Mouse (Mus musculus) neural tube, embryonic 11.5 days (tissue): ENCODE results near the gene Nyap2. TPM values are rescaled to one million over a fixed set of nuclear protein-coding genes. Genes with fewer than 3 reads are reported as not detected.

ENCODE experiments used
- ATAC-seq: fragments of 200-750 bp; cut with Nextera tagmentation; 2 replicates; pipeline ENCODE4 v1.8.0; 2017; ENCODE audit warnings: moderate number of reproducible peaks, mild to moderate bottlenecking, moderate TSS enrichment, moderate library complexity; ENCODE audit not compliant: insufficient read depth, low FRiP score, low TSS enrichment
- DNase-seq: peaks from one replicate; pipeline ENCODE4 v3.0.0-alpha.2; 2015; ENCODE audit warnings: low spot score
- H3K27ac ChIP-seq: fragments of 300-500 bp; sonication (generic); 2 replicates; pipeline ENCODE4 v1.5.1; 2014; ENCODE audit warnings: low read depth, mild to moderate bottlenecking, low read length
- H3K27me3 ChIP-seq: fragments of 300-500 bp; sonication (generic); 2 replicates; pipeline ENCODE4 v1.6.1; 2014; ENCODE audit warnings: mild to moderate bottlenecking, low read length, mixed read lengths; ENCODE audit not compliant: control insufficient read depth, insufficient read depth
- H3K36me3 ChIP-seq: fragments of 300-500 bp; sonication (generic); 2 replicates; pipeline ENCODE4 v1.6.1; 2014; ENCODE audit warnings: mild to moderate bottlenecking, low read length, moderate library complexity, mixed read lengths; ENCODE audit not compliant: control insufficient read depth, insufficient read depth
- H3K4me1 ChIP-seq: fragments of 300-500 bp; sonication (generic); 2 replicates; pipeline ENCODE4 v1.6.1; 2014; ENCODE audit warnings: low read length, mixed read lengths; ENCODE audit not compliant: control insufficient read depth, insufficient read depth
- H3K4me2 ChIP-seq: fragments of 300-500 bp; sonication (generic); 2 replicates; pipeline ENCODE4 v1.6.1; 2014; ENCODE audit warnings: low read depth, mild to moderate bottlenecking, moderate library complexity
- H3K4me3 ChIP-seq: fragments of 300-500 bp; sonication (generic); 2 replicates; pipeline ENCODE4 v1.5.1; 2014; ENCODE audit warnings: low read depth, low read length
- H3K9ac ChIP-seq: fragments of 300-500 bp; sonication (generic); 2 replicates; pipeline ENCODE4 v1.6.1; 2014; ENCODE audit warnings: mild to moderate bottlenecking, low read length
- H3K9me3 ChIP-seq: fragments of 300-500 bp; sonication (generic); 2 replicates; pipeline ENCODE4 v1.6.1; 2016; ENCODE audit warnings: low read length; ENCODE audit not compliant: control insufficient read depth
- WGBS: fragments of 180-500 bp; shearing (Covaris S2); extraction: QIAGEN DNeasy Blood & Tissue Kit; methylation state at CpG from one replicate; pipeline ENCODE4 v1.1.7; 2014; 5-methylcytosine and 5-hydroxymethylcytosine counted together
- polyA plus RNA-seq: library from polyadenylated mRNA; unstranded; fragments of >200 nt; fragmentation: Nextera tagmentation; extraction: Ambion mirVana; gene quantifications from 2 replicates; pipeline ENCODE4 v1.2.1, GENCODE M21; 2014

Nyap2 gene
- polyA plus RNA-seq, 1 experiment from 2014 or later, result 11.6 TPM

DNA sequence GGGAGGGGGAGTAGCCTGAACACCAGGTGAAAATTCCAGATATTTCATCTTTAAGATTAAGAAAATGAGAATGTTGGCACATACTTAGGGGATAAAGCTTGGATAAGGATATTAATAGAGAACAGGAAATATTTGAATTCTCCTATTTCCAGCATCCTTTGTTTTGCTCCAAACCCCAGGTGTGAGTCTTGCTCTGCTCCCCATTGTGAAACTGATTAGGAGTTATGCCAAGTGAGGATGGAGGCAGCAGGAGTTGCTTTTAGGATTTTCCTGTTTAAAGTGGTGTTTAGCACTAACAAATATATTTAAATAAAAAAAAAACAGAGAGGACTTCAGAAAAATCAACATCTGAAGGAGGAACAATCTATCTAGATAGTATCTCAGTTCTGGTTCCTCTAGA is 68.8 kb downstream of the Nyap2 start:
- DNase-seq, result no peak
- Histone ChIP-seq H3K9ac (no peak overlapping the region), H3K36me3 (no peaks in the 10 kb centered on the region), H3K4me1 (no peaks in the 10 kb centered on the region), H3K27ac (no peak overlapping the region), H3K4me2 (no peak overlapping the region), H3K4me3 (no peak overlapping the region), H3K27me3 (no peaks in the 10 kb centered on the region), H3K9me3 (no peaks in the 10 kb centered on the region)
- ATAC-seq, result no peak

GRCm38 (mm10) chr1:81169245-81169644 is 92.5 kb downstream of the Nyap2 start:
- Histone ChIP-seq H3K9ac (no peak overlapping the region), H3K36me3 (no peaks in the 10 kb centered on the region), H3K27ac (no peak overlapping the region), H3K9me3 (no peaks in the 10 kb centered on the region), H3K4me2 (no peak overlapping the region), H3K4me3 (no peak overlapping the region), H3K4me1 (no peaks in the 10 kb centered on the region), H3K27me3 (no peaks in the 10 kb centered on the region)
- 68% methylated on average over 3 of the region's 3 CpGs for WGBS
- DNase-seq, result no peak
- no peak for ATAC-seq

DNA sequence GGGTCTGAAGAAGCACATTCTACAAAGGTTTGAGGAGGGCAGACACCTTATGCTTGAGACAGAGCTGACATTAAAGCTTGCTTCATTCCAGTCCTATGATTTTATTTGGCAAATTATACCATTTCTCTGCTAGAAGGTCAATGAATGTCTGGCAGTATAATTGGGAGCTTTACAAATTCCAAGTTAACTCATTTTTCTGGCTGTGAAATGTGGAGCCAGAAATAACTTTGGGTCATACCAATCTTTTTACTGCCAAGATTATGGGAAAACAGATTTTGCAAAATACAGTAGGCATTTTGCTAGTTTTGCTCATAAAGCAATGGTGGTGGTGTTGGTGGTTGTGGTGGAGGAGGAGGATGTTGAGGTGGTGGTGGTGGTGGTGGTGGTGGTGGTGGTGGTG is 96.0 kb downstream of the Nyap2 start:
- no peak for ATAC-seq
- DNase-seq, result no peak

GRCm38 (mm10) chr1:81173303-81173702 is 96.6 kb downstream of the Nyap2 start:
- no peak overlapping the region for H3K4me2 ChIP-seq
- no peaks in the 10 kb centered on the region for H3K9me3 ChIP-seq
- H3K4me3 ChIP-seq, result no peak overlapping the region
- no peaks in the 10 kb centered on the region for H3K36me3 ChIP-seq
- ATAC-seq (no peak), DNase-seq (no peak)
- H3K4me1 ChIP-seq, result no peaks in the 10 kb centered on the region
- H3K27ac ChIP-seq, result no peak overlapping the region
- WGBS, result 89% methylated on average over 1 of the region's 1 CpGs
- no peak overlapping the region for H3K9ac ChIP-seq
- H3K27me3 ChIP-seq, result no peaks in the 10 kb centered on the region

More for the DNA sequence above, 96.0 kb downstream of the Nyap2 start:
- Histone ChIP-seq H3K4me2 (no peak overlapping the region), H3K27ac (no peak overlapping the region), H3K9me3 (no peaks in the 10 kb centered on the region), H3K36me3 (no peaks in the 10 kb centered on the region), H3K4me3 (no peak overlapping the region), H3K4me1 (no peaks in the 10 kb centered on the region), H3K27me3 (no peaks in the 10 kb centered on the region), H3K9ac (no peak overlapping the region)

DNA sequence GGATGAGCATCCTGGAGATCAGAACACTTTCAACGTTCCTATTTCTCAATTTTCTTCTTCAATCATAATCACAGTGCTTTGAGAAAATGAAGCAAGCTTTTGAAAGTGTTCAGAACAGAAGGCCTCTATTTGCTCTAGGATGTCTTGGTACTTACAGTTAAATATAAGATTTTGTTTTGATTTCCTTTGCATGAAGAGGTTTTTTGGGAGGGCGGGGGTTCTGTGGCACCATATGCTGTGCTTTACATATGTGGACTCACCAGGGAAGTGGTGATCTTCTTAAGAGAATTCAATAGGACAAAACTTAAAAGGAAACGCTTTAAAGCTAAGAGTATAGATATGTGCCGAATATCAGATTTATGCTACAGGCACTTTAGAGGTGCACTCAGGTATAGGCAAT is 103.0 kb downstream of the Nyap2 start:
- WGBS, result 89% methylated on average over 4 of the region's 4 CpGs
- ATAC-seq, result no peak

DNA sequence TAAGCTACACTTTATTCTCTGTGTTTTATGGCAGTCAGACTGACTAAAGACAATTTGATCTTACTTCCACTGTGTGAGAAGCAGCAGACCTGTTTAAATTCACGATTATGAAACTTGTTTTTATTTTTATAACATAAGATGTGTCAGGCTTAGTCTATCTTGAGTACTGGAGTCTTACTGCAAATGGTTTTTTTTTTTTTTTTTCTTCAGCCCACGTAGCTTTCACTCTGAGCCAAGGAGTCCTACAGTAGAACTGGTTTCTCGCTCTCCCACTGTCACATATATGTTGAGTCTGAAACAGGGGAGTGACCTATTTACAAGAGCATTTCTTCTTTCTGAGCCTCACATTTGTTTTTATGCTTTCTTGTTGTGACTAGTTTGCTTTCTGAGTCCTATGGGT is 103.9 kb downstream of the Nyap2 start:
- Histone ChIP-seq H3K4me1 (no peaks in the 10 kb centered on the region), H3K9me3 (no peaks in the 10 kb centered on the region), H3K27ac (no peak overlapping the region), H3K4me3 (no peak overlapping the region), H3K9ac (no peak overlapping the region), H3K4me2 (no peak overlapping the region), H3K36me3 (no peaks in the 10 kb centered on the region), H3K27me3 (no peaks in the 10 kb centered on the region)
- WGBS, result 84% methylated on average over 3 of the region's 3 CpGs
- DNase-seq, result no peak
- no peak for ATAC-seq

More for the DNA sequence above, 103.0 kb downstream of the Nyap2 start:
- Histone ChIP-seq H3K27ac (no peak overlapping the region), H3K36me3 (no peaks in the 10 kb centered on the region), H3K4me1 (no peaks in the 10 kb centered on the region), H3K27me3 (no peaks in the 10 kb centered on the region), H3K4me3 (no peak overlapping the region), H3K9me3 (no peaks in the 10 kb centered on the region), H3K9ac (no peak overlapping the region), H3K4me2 (no peak overlapping the region)
- DNase-seq, result no peak

- Histone ChIP-seq H3K4me3 (no peak overlapping the region), H3K4me2 (no peak overlapping the region), H3K4me1 (no peaks in the 10 kb centered on the region), H3K9ac (no peak overlapping the region), H3K9me3 (no peaks in the 10 kb centered on the region), H3K27ac (no peak overlapping the region), H3K36me3 (no peaks in the 10 kb centered on the region), H3K27me3 (no peaks in the 10 kb centered on the region)
- no peak for DNase-seq
- ATAC-seq, result no peak
- 92% methylated on average over 2 of the region's 2 CpGs for WGBS
Measured at GRCm38 (mm10) chr1:81209536-81209935, 132.8 kb downstream of the Nyap2 start.

DNA sequence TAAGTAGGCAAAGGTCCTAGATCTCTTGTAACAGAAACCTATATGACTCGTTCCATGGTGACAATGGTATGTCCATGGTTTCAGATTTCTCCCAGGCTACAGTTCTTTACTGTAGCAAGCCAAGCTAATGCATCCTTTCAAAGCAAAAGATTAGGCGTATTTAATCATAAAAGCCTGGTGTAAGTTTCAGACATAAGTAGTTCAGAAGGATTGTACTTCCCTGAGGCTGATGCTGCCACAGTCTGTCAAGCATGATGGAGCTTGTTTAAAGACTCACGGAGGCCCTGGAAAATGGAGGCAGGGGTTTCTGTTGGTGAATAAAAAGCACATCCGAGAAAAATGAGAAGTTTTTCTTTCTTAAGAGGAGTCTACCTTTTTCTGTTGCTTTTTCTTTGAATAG is 134.7 kb downstream of the Nyap2 start:
- Histone ChIP-seq H3K4me1 (no peaks in the 10 kb centered on the region), H3K27me3 (no peaks in the 10 kb centered on the region), H3K36me3 (no peaks in the 10 kb centered on the region), H3K9me3 (no peaks in the 10 kb centered on the region), H3K4me3 (no peak overlapping the region), H3K4me2 (no peak overlapping the region), H3K9ac (no peak overlapping the region), H3K27ac (no peak overlapping the region)
- ATAC-seq (no peak), DNase-seq (no peak)
- 82% methylated on average over 4 of the region's 4 CpGs for whole genome bisulfite sequencing

DNA sequence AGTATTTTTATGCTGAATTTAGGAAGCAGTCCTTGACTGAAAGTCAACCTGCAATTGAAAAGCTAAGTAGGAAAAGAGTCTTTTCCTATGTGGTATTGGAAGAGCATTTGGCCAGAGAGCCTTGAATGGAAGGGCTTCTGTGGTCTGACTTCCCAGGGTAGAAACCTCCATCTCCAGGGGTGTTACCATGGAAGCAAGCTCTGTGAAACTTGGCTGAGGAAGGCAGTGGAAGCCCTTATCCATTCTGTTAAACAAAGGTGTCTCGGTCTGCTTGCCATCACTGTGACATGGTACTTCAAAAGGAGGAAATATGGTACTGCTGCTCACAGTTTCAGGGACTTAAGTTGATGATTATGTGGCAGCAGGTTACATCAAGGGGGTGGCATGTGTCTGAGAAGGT is 143.0 kb downstream of the Nyap2 start:
- DNase-seq (no peak), ATAC-seq (no peak)
- Histone ChIP-seq H3K27ac (no peak overlapping the region), H3K27me3 (no peaks in the 10 kb centered on the region), H3K4me1 (no peaks in the 10 kb centered on the region), H3K4me2 (no peak overlapping the region), H3K4me3 (no peak overlapping the region), H3K9ac (no peak overlapping the region), H3K9me3 (no peaks in the 10 kb centered on the region), H3K36me3 (no peaks in the 10 kb centered on the region)
- WGBS, result 67% methylated on average over 1 of the region's 1 CpGs
